Mouse (Mus musculus): ENCODE measurements around the gene Flt1.

Flt1 gene

DNA sequence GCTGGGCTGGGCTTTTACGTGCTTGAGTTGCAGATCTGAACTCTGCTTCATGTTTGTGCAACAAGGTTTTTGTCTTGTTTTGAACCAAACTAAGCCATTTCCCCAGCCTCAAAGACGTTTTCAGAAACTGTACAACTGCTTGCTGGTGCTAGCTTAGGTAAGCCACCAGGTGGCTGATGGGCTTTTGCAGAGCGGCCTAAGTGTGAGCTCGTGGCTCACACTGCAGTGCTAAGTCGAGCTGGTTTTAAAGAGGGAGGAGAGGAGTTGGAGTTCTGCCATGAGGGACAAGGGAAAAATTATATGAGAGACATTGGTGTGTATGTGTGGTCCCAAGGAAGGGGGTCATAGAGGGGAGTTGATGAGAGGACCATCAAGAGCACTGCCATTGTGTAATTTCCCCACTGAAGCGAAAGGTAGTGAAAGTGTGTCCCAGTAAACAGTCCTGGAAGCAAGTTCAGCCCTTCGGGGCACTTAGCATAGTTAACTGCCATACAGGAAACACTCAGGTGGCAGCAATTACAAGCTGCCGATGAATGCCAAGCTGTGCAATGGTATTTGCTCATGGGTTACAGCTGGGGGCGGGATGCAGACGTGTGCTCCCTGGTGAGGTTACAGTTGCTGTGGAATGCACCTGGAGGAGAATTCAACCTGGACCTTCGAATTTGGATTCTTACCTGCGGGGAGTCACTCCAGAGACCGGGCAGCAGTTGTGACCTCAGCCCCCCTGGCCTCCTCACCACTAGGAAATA is 173.8 kb downstream of the Flt1 start:
- DNase-seq (ENCODE audit: low spot score in 2 of 2), result no peak

DNA sequence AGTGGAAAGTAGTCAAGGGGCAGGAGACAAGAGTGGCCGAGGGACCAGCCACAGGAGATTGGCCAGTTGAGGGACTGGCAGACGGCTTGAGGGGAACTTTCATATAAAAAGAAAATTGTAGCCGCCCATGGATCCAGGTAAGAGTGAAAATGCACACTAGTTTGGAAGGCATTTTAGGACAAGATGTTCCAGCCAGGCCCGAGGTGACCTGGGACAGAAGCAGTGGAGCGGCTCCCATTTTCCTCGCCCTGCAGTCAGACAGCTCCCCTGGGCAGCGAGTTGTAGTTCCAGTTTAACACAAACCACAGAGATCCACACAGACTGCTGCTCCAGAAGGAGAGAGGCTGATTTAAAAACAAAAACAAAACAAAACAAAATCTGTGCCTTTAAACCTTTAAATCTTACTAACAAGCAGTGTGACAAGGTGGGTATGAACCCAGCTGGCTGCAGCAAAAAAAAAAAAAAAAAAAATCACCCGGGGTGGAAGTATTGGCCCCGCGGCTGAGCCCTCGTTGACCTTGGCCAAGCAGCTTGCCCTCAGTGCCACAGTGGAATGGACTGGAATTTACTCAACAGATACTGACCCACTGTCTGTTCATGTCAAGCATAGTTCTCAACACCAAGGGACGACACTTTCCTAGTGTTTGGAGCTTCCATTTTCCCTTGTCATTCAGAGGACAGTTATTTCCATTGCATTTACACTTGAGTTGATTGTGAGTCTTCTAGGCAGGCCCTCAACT is 176.6 kb downstream of the Flt1 start:
- no peak for DNase-seq (ENCODE audit: low spot score in 2 of 2)

DNA sequence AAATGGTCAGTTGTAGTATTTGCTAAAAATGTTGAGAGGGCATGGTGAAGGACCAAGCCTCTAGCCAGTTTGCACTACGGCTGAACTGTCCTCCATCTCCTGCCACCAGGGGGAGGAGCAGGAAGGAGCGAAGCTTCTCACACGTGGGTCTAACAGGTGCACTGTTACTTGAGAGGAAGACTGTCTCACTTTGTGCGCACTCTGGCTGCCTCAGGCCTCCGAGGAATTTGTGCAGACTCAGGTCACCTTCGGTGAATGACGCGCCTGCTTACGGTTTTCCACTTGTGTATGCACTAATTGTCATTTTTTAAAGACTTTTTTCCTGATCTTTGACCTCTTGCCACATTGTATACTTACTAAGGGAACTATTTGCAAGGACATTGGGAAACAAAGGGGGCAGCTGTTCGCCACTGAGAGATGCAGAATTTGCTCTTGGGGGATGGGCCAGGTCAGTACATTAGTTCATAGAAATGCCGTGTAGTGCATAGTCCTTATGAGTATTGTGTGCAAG is 180.0 kb downstream of the Flt1 start:
- no peak for DNase-seq (ENCODE audit: low spot score in 2 of 2)

DNA sequence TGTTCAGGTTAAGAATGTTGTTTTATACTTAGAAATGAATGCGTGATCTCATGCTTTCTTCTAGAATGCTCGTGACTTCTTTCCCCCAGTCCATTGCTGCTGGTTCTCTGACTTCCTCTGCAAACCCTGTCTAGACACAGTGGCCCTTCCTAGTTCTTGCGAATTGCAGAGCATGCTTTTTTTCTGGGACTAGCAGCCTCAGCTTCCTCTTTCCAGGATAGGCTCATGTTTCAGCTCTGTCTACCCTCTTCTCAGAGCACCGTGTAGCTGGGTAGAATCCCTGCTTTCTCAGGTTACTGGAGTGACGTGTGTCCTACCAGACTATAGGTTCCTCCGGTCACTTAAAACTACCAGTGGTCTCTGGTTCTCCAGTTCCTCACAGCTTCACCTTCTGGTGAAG is 183.5 kb downstream of the Flt1 start:
- no peak for DNase-seq (ENCODE audit: low spot score in 2 of 2)

DNA sequence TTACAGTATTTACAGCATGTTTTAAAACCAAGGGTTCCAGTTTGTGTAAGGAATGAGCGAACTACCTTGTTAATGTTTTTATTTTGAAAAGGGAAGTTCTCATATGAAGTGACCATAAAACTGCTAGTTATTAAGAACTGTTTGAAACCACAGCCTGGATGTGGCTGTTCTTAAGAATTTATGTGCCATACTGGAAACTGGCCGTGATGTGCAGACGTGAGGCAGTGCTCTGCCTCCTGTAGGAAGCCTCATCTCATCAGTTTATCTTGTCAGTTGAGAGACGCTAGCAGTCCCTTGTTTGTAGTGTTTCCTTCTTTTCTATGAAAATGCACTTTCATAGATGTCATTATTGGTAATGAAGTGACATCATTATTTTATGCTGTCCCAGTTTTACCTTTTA is 186.0 kb downstream of the Flt1 start:
- DNase-seq (ENCODE audit: low spot score in 2 of 2), result no peak

DNA sequence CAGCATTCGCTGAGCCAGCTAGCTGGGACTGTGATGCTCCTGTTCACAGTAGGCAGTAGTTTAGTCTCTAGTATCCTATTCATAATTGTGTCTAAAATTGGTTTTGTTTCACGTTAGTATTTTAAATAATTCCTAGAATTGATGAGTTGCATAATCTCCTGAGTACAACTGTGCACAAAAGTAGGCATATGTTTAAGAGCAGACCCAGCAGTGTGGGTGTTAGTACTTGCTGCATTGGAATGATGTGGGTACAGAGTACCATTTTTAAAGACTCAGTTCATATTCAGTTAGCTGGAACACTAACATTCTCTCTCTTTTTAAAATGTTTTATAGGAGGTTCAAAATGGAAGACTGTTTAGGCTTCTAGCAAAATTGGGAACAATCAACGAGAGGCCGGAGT is 186.4 kb downstream of the Flt1 start:
- peak; percentile 33 to 41 for DNase-seq (ENCODE audit: low spot score in 2 of 2)

DNA sequence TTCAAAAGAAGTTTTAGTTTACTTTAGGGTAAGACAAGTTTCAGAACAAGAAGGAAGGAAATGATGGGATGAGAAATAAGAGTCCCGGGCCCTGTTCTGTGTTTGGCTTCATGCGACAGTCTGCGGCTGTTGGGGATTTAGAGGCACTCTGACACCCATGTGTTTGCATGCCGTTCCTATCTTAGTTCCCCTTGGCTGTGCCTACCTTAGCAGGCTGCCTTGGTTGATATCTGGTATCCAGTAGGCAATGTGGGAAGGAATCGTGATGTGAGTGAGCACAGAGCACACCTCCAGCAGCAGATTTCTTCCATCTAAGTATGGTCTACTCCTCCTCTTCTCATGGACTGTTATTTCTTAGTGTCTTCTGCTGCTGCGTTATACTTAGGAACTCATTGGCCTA is 193.8 kb downstream of the Flt1 start:
- DNase-seq (ENCODE audit: low spot score in 2 of 2), result peak in 1 of 2 experiments; percentile 19

DNA sequence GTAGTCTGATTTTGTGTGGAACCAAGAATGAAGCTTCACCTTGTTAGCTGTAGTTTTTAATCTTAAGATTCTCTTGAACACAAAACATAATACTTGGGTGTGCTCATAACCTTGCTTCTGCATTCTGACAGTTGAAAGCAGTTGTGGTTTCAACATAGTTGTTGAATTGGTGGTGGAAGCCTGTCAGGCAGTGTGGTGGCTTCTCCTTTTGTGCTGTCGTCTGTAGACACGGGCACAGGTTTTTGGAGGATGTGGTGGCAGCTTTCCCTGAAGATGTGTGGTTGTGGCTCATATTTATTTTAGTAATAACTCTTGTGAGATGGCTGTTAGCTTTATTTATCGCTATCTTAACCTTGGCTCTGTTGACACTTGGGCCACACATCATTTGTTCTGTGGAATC is 198.0 kb downstream of the Flt1 start:
- DNase-seq (ENCODE audit: low spot score in 2 of 2), result no peak

DNA sequence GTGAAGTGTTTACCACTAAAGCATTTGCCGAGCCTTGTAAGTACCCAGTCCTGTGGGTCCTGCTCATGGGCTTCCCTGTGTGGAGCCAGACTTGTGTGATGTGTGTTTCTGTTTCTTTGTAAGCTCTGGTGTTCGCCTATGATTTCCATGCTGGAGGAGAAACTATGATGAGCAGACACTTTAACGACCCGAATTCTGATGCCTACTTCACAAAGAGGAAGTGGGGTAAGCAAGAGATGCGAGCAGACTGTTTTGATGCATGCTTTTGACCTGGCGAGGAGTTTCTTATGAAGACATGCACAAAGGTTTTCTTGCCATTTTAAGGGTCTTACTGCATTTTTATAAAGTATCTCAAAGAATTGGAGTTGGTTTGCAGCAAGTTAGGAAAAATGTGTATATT is 198.8 kb downstream of the Flt1 start:
- DNase-seq (ENCODE audit: low spot score in 2 of 2), result no peak

Data from right cerebral cortex, adult 2 months (tissue).